Mouse (Mus musculus) forebrain, embryonic 10.5 days (tissue): ENCODE measurements at regions not wholly inside any gene's neighbourhood (a gene's known extent, or its start where the extent isn't known, plus 50 kb on each side); places are given as distances from the start of the nearest gene placed in this dataset.
"Not testable (repeated sequence)": the region's sequence is repeated elsewhere in the genome, so short reads cannot be mapped to it uniquely, and the experiment has no call there.

Experiments
- DNase-seq: peaks from one replicate; pipeline ENCODE4 v3.0.0-alpha.2; 2017; ENCODE audit warnings: low spot score; ENCODE audit errors: extremely low spot score
- H3K27ac ChIP-seq: fragments of 300-500 bp; sonication (generic); 2 replicates; pipeline ENCODE4 v1.5.1; 2016; ENCODE audit warnings: mild to moderate bottlenecking
- H3K27me3 ChIP-seq: fragments of 300-500 bp; sonication (generic); 2 replicates; pipeline ENCODE4 v1.6.1; 2016; ENCODE audit warnings: mild to moderate bottlenecking; ENCODE audit not compliant: poor library complexity, severe bottlenecking
- H3K36me3 ChIP-seq: fragments of 300-500 bp; sonication (generic); replicated peaks from 2 replicates; pipeline ENCODE4 v1.6.1; 2016; ENCODE audit warnings: mild to moderate bottlenecking, moderate library complexity
- H3K4me1 ChIP-seq: fragments of 300-500 bp; sonication (generic); 2 replicates; pipeline ENCODE4 v1.6.1; 2016
- H3K4me3 ChIP-seq: fragments of 300-500 bp; sonication (generic); 2 replicates; pipeline ENCODE4 v1.5.1; 2016; ENCODE audit warnings: mild to moderate bottlenecking, moderate library complexity
- H3K9me3 ChIP-seq: fragments of 300-500 bp; sonication (generic); 2 replicates; pipeline ENCODE4 v1.6.1; 2016; ENCODE audit warnings: mild to moderate bottlenecking, moderate library complexity
- WGBS: fragments of 180-500 bp; shearing (Covaris S2); methylation state at CpG from one replicate; pipeline ENCODE4 v1.1.7; 2016; 5-methylcytosine and 5-hydroxymethylcytosine counted together

DNA sequence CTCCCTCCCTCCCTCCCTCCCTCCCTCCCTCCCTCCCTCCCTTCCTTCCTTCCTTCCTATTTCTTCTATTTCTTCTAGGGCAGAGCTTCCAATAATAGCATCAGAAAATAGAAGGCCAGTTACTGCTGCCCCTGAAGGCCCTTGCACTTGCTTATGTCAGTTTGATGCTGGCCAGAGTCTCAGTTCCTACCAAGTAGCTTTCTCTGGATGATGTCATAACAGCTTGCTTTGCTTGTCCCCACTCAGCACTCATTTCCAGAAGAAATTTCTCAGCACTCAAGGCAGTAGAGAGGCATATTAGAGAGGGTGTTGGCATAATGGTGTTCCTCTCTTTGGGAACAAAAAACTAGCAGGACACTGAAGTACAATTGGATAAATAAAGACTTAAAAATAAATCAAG, 811.6 kb upstream of the 4930444P10Rik start:
- Histone ChIP-seq H3K4me3 (no peak overlapping the region), H3K4me1 (no peaks in the 10 kb centered on the region), H3K9me3 (no peaks in the 10 kb centered on the region), H3K27me3 (no peaks in the 10 kb centered on the region), H3K36me3 (no peaks in the 10 kb centered on the region), H3K27ac (no peak overlapping the region)
- DNase-seq: no peak

DNA sequence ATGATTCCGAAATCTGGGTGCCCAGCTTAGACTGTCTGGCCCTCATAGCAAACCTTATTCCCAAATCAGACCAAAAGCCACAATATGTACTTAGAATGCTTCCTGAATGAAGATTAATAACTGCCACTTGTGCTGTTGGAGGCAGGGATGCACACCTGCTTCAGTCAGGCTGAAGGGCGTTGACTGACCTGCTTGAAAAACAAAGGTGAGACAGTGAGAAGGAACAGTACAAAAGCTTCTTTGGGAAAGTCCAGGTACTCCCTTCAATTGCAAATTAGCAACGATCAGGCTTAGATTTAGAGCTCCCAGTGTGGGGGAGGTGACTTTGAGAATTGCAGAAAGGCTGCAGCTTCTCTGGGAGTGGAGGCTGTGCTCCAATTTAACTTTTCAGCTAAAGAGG, 775.3 kb upstream of the 4930444P10Rik start:
- 80% methylated on average over 3 of the region's 3 CpGs for WGBS
- H3K27me3 ChIP-seq, H3K4me1 ChIP-seq, H3K36me3 ChIP-seq, H3K27ac ChIP-seq, H3K4me3 ChIP-seq, DNase-seq: not testable (repeated sequence)
- peaks cover 17% of the 10 kb centered on the region for H3K9me3 ChIP-seq

DNA sequence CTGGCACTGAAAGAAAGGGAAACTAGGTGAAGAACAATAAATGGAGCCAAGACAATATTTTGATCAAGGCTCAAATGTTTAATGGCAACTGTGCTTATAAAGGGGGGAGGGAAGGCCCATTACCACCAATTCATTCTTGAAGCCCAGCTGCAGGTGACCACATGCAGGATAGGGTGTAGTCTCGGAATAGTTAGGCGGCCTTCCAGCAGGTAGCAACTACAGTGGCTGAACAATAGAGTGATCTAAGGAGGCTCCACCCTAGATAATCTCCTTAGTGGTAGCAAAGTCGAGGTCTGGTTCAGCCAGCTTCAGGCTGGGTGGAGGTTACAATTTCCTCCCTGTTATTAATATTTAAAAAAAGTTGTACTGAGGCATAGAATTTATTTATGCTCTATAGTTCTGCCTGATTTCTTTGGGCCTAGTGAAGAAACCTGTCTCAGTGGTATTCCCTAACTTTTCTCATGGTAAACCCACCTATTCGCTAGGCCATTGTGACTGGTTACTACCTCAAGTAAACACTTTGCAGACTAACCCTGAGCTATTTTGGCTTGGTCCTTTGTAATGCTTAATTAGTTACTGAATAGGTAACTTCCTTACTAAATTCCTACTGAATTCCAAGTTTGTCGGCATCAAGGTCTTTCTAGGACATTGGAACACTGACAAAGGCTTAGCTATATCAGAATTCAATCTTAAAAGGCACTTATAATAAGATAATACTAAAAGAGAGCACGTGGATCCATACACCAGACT, 774.1 kb upstream of the 4930444P10Rik start:
- H3K4me3 ChIP-seq, H3K27ac ChIP-seq, DNase-seq, H3K27me3 ChIP-seq, H3K4me1 ChIP-seq, H3K36me3 ChIP-seq: not testable (repeated sequence)
- WGBS: 88% methylated on average over 6 of the region's 6 CpGs
- H3K9me3 ChIP-seq: peaks cover 17% of the 10 kb centered on the region

DNA sequence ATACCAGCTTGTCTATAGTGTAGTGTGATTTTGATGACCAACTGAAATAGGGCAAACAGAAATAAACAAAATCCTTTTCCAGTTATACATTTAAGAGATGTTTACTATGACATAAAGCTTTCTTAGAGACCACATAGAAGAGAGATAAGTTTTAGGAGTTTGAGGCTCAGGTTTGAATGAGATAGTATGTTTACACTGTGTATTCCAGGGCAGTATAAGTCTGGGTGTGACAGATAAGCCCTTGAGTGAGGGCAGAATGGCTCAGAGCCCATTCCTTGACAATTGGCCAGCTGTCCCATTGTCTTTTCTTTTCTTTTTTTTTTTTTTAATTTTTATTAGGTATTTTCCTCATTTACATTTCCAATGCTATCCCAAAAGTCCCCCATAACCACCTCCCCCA, 744.0 kb upstream of the 4930444P10Rik start:
- H3K27ac ChIP-seq: no peak overlapping the region
- no peaks in the 10 kb centered on the region for H3K27me3 ChIP-seq

DNA sequence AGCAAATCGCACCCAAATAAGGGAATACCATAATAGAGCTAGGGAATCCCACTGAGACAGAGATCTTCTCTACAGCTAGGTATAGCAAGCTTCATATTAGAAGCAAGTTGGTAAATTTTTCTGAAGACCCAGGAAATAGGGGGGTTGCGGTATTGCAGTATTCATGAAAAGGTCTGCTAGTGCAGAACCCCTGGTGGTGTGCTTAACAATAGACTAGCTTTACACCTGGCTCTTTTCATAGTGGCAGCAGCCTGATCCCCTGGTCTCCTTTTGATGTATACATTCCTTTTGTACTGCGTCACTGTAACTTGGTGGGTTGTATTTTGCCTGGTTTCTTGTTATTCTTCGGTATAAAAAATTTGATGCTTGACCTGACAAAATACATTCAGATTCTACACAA, 731.6 kb upstream of the 4930444P10Rik start:
- 59% methylated on average over 4 of the region's 4 CpGs for WGBS
- not testable (repeated sequence) for H3K27ac ChIP-seq, H3K4me3 ChIP-seq, H3K36me3 ChIP-seq, DNase-seq, H3K9me3 ChIP-seq, H3K27me3 ChIP-seq
- H3K4me1 ChIP-seq: peaks cover 12% of the 10 kb centered on the region

More for the DNA sequence above, 744.0 kb upstream of the 4930444P10Rik start:
- no peak for DNase-seq
- no peaks in the 10 kb centered on the region for H3K36me3 ChIP-seq
- no peaks in the 10 kb centered on the region for H3K4me1 ChIP-seq
- no peak overlapping the region for H3K4me3 ChIP-seq
- H3K9me3 ChIP-seq: no peaks in the 10 kb centered on the region

DNA sequence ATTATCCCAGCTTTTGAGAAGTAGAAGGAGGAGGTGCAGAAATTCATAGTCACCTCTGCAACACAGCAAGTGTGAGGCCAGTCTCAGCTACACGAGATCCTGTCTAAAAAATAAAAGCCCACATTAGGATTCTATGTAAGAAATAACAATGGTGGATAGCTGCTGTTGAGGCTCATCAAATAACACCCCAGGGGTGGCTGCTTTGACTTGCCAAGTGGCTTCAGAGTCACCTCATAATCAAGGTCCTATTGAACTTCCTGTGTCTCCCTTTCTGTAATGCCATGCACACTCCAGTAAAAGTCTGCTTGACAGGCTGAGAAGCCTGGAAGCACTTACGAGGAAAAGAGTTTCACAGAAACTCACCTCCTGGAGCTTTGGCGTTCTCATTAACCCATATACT, 730.9 kb upstream of the 4930444P10Rik start:
- no peak for DNase-seq
- no peaks in the 10 kb centered on the region for H3K27me3 ChIP-seq
- no peak overlapping the region for H3K4me3 ChIP-seq
- peaks cover 12% of the 10 kb centered on the region for H3K4me1 ChIP-seq
- H3K27ac ChIP-seq: no peak overlapping the region
- 55% methylated on average over 3 of the region's 3 CpGs for WGBS
- H3K9me3 ChIP-seq: no peaks in the 10 kb centered on the region
- H3K36me3 ChIP-seq: no peaks in the 10 kb centered on the region

DNA sequence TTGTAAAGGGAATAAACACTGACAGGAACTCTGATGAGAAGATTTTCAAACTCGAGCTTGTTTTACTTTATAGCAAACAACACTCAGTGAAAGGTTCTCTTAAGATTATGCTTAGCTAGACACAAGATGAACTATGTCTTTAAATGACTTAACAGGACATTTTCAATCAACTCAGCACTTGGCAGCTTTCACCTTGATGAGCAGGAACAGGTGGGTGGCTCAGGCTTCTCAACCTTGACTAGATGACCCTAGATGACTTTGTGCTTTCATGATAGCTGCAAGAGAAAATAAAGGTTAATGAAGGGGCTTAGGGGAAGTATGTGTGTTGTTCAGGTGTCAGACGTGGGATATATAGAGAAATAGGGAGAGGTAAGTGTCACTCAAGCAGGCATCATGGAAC, 728.1 kb upstream of the 4930444P10Rik start:
- no peaks in the 10 kb centered on the region for H3K36me3 ChIP-seq
- no peak overlapping the region for H3K4me3 ChIP-seq
- H3K27ac ChIP-seq: no peak overlapping the region
- no peaks in the 10 kb centered on the region for H3K27me3 ChIP-seq
- no peak for DNase-seq
- H3K9me3 ChIP-seq: no peaks in the 10 kb centered on the region
- H3K4me1 ChIP-seq: peaks cover 12% of the 10 kb centered on the region
- 73% methylated on average over 2 of the region's 2 CpGs for WGBS

DNA sequence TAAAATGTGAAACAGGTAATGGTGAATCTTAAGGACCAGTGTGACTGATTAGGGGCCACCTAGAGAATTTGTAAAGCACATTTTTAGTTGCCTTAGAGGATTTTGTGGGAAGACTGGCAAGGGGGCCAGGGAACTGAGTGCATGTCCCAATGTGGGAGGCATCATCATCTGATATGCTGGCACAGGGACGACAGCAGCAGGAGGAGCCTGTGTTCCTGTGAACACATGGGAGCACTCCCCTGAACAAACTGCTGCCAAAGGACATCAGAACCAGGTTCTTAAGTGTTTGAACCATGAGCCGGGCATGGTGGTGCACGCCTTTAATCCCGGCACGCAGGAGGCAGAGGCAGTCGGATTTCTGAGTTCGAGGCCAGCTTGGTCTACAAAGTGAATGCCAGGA, 723.4 kb upstream of the 4930444P10Rik start:
- DNase-seq: no peak
- Histone ChIP-seq H3K4me1 (no peaks in the 10 kb centered on the region), H3K36me3 (no peaks in the 10 kb centered on the region), H3K4me3 (no peak overlapping the region), H3K27ac (no peak overlapping the region), H3K27me3 (no peaks in the 10 kb centered on the region), H3K9me3 (no peaks in the 10 kb centered on the region)
- WGBS: 89% methylated on average over 7 of the region's 7 CpGs

DNA sequence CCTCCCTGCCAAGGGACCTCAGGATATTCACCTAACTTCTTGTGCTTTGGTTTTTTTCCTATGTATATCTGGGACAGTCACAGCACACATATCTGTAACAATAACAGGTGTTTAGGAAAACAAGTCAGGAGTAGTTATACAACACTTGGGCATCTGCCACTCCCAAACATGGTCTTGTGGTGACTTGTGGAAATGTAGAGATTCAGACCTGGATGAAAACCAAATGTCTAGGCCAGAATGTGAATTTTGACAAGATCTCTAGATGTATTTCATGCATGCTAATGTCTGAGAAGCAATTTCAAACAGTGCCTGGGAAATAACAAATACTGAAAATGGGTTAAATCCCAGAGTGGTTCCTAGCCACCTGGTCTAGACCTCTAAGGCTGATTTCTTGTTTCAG, 722.6 kb upstream of the 4930444P10Rik start:
- no peaks in the 10 kb centered on the region for H3K36me3 ChIP-seq
- no peak for DNase-seq
- no peaks in the 10 kb centered on the region for H3K4me1 ChIP-seq
- H3K4me3 ChIP-seq: no peak overlapping the region
- no peak overlapping the region for H3K27ac ChIP-seq
- H3K27me3 ChIP-seq: no peaks in the 10 kb centered on the region
- H3K9me3 ChIP-seq: no peaks in the 10 kb centered on the region

DNA sequence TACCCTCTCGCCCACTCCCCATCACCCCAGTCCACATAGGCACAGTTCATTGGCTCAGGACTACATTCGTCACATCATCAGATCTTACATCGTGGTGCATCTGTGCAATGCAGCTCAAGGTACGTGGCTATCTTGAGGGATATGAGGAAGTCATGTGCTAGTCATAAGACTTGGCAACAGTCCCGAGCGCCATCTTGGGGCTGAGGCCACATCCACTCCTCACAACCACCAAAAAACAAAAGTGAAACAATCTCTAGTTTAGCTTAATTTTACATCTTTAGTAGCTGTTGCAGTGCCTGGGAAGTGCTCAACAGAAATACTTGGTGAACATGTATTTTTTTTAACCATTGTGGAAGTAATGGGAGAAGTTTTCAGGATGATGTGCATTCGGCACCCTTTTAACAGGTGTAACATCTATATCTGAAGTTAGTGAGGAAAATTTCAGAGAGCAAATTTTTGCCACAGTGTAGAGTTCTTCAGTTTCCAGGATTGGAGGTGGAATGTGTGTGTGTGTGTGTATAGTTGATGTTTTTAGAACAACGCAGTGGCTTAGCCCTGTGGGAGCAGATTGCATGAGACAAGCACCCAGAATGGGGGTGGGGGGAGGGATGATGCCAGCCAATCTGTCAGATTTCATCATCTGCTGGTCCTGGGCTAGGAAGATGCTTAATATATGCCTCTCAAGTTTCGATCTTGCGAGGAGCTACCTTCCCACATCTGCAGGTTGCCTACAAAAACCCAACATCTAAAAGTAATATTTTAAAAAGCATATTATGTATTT, 716.4 kb upstream of the 4930444P10Rik start:
- Histone ChIP-seq H3K27ac (no peak overlapping the region), H3K4me3 (no peak overlapping the region), H3K27me3 (no peaks in the 10 kb centered on the region), H3K36me3 (no peaks in the 10 kb centered on the region), H3K9me3 (no peaks in the 10 kb centered on the region), H3K4me1 (no peaks in the 10 kb centered on the region)
- no peak for DNase-seq
- 93% methylated on average over 10 of the region's 10 CpGs for WGBS

DNA sequence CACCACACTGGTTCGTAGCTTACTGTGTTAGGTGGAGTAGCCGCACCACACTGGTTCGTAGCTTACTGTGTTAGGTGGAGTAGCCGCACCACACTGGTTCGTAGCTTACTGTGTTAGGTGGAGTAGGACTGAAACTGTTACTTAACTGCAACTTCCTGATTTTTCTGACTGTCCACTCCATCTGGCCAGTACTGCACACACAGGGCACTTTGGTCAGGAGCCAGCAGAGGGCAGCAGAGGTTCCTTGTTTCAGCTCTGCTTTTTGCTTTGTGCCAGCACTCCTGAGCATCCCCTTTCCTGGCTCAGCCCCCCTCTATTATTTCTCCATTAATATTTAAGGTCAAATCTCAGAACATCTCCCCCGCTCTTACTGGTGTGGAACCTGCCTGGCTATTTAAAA, 705.2 kb upstream of the 4930444P10Rik start:
- Histone ChIP-seq H3K4me1 (no peaks in the 10 kb centered on the region), H3K36me3 (no peaks in the 10 kb centered on the region), H3K27ac (no peak overlapping the region), H3K4me3 (no peak overlapping the region), H3K27me3 (no peaks in the 10 kb centered on the region), H3K9me3 (no peaks in the 10 kb centered on the region)
- peak; percentile 61 for DNase-seq
- 79% methylated on average over 6 of the region's 6 CpGs for WGBS

DNA sequence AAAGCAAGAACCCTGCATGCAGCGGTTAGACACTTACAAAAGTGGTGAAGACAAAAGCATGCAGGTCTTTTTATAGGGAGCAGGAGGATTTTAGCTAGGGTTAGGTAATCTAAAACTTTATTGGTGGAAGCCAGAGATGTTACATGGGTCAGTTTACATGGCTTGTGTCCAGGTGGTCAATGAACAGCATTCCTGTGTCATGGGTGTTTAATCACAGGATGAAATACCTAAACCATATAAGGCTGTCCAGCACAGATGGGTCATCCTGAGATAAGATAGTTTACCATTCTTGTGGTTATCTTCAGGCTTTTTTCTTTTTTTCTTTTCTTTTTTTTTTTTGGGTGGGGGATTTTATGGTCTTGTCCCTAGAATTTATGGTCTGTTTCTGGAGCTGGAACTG, 703.3 kb upstream of the 4930444P10Rik start:
- WGBS: 100% methylated on average over 1 of the region's 1 CpGs
- DNase-seq: no peak
- H3K9me3 ChIP-seq: no peaks in the 10 kb centered on the region
- no peaks in the 10 kb centered on the region for H3K4me1 ChIP-seq
- H3K4me3 ChIP-seq: no peak overlapping the region
- no peak overlapping the region for H3K27ac ChIP-seq
- no peaks in the 10 kb centered on the region for H3K27me3 ChIP-seq
- no peaks in the 10 kb centered on the region for H3K36me3 ChIP-seq

DNA sequence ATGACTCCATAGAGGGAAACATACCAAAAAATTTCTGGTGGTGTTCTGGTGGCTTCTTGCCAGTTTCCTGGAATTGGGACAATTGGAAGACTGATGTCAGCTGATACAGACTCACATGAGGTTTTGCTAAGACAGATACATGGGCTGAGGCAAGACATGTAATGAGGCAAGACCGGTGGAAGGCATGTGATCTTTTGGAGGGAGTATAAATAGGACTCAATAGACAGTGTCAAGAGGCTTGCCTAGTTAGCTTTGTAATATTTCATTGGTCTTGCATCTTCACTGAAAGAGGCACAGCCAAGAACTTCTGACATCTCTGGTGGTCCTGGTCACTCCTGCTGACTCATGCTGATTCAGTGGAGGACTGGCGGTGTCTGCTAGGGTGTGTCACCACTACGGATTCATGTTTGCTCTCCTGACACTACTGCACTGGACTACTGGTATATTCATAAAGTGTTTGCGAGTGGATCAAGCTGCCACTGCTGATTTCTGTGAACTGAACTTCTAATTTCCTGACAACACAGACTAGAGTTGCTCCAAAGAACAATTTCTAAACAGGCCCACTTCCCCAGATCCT, 697.7 kb upstream of the 4930444P10Rik start:
- H3K4me3 ChIP-seq: no peak overlapping the region

More for the DNA sequence above, 697.7 kb upstream of the 4930444P10Rik start:
- H3K4me1 ChIP-seq: no peaks in the 10 kb centered on the region
- no peaks in the 10 kb centered on the region for H3K36me3 ChIP-seq
- H3K27ac ChIP-seq: no peak overlapping the region
- H3K27me3 ChIP-seq: no peaks in the 10 kb centered on the region
- H3K9me3 ChIP-seq: no peaks in the 10 kb centered on the region
- DNase-seq: no peak
- 95% methylated on average over 4 of the region's 4 CpGs for WGBS
